Mouse (Mus musculus) heart, embryonic 10.5 days (tissue): ENCODE results near the gene Taf8. TPM values are rescaled to one million over a fixed set of nuclear protein-coding genes. Genes with fewer than 3 reads are reported as not detected.

Experiments
- DNase-seq: peaks from one replicate; pipeline ENCODE4 v3.0.0-alpha.2; 2017; ENCODE audit warnings: low spot score
- H3K27ac ChIP-seq: fragments of 300-500 bp; sonication (generic); 2 replicates; pipeline ENCODE4 v1.5.1; 2016; ENCODE audit warnings: mild to moderate bottlenecking
- H3K27me3 ChIP-seq: fragments of 300-500 bp; sonication (generic); 2 replicates; pipeline ENCODE4 v1.6.1; 2016; ENCODE audit warnings: mild to moderate bottlenecking; ENCODE audit not compliant: poor library complexity, insufficient read depth, severe bottlenecking
- H3K36me3 ChIP-seq: fragments of 300-500 bp; sonication (generic); 2 replicates; pipeline ENCODE4 v1.6.1; 2016; ENCODE audit warnings: mild to moderate bottlenecking, moderate library complexity
- H3K4me1 ChIP-seq: fragments of 300-500 bp; sonication (generic); 2 replicates; pipeline ENCODE4 v1.6.1; 2016; ENCODE audit warnings: mild to moderate bottlenecking
- H3K4me3 ChIP-seq: fragments of 300-500 bp; sonication (generic); 2 replicates; pipeline ENCODE4 v1.5.1; 2016; ENCODE audit warnings: mild to moderate bottlenecking, moderate library complexity
- H3K9me3 ChIP-seq: fragments of 300-500 bp; sonication (generic); 2 replicates; pipeline ENCODE4 v1.6.1; 2016; ENCODE audit warnings: mild to moderate bottlenecking, moderate library complexity
- whole genome bisulfite sequencing: fragments of 180-500 bp; shearing (Covaris S2); methylation state at CpG from one replicate; pipeline ENCODE4 v1.1.7; 2016; 5-methylcytosine and 5-hydroxymethylcytosine counted together
- polyA plus RNA-seq: library from polyadenylated mRNA; unstranded; fragments of >200 nt; fragmentation: Nextera tagmentation; extraction: Ambion mirVana; gene quantifications from 2 replicates; pipeline ENCODE4 v1.2.1, GENCODE M21; 2016

The Taf8 gene
- polyA plus RNA-seq, 1 experiment from 2014 or later = 28.5 TPM

GRCm38 (mm10) chr17:47528919-47529318 is 26.8 kb upstream of the Taf8 start:
- no peak for DNase-seq
- peak overlapping the region; percentile 91 for H3K27ac ChIP-seq
- no peak overlapping the region for H3K4me3 ChIP-seq
- H3K36me3 ChIP-seq = no peaks in the 10 kb centered on the region
- 84% methylated on average over 8 of the region's 8 CpGs for WGBS
- H3K9me3 ChIP-seq = no peaks in the 10 kb centered on the region
- peaks cover 49% of the 10 kb centered on the region for H3K4me1 ChIP-seq
- H3K27me3 ChIP-seq = no peaks in the 10 kb centered on the region

- peaks cover 60% of the 10 kb centered on the region for H3K4me1 ChIP-seq
- H3K9me3 ChIP-seq = no peaks in the 10 kb centered on the region
- no peaks in the 10 kb centered on the region for H3K27me3 ChIP-seq
- H3K27ac ChIP-seq = peak overlapping the region; percentile 91
- 34% methylated on average over 10 of the region's 10 CpGs for WGBS
- H3K36me3 ChIP-seq = no peaks in the 10 kb centered on the region
- H3K4me3 ChIP-seq = peak overlapping the region; percentile 16
- peak; percentile 86 for DNase-seq
Observed at GRCm38 (mm10) chr17:47527581-47528300, 25.6 kb upstream of the Taf8 start.

GRCm38 (mm10) chr17:47526856-47527520 is 24.9 kb upstream of the Taf8 start:
- H3K27ac ChIP-seq = peak overlapping the region; percentile 91
- no peaks in the 10 kb centered on the region for H3K9me3 ChIP-seq
- peaks cover 65% of the 10 kb centered on the region for H3K4me1 ChIP-seq
- peak overlapping the region; percentile 16; the same call in 1 of the 2 replicates for H3K4me3 ChIP-seq
- WGBS = 87% methylated on average over 17 of the region's 17 CpGs
- no peaks in the 10 kb centered on the region for H3K27me3 ChIP-seq
- no peak for DNase-seq
- H3K36me3 ChIP-seq = no peaks in the 10 kb centered on the region

GRCm38 (mm10) chr17:47524991-47525390 is 22.9 kb upstream of the Taf8 start:
- peak overlapping the region; percentile 75 for H3K27ac ChIP-seq
- 85% methylated on average over 6 of the region's 6 CpGs for WGBS
- no peak for DNase-seq

GRCm38 (mm10) chr17:47524055-47524454 is 22.0 kb upstream of the Taf8 start:
- H3K9me3 ChIP-seq = no peaks in the 10 kb centered on the region
- no peak for DNase-seq
- no peaks in the 10 kb centered on the region for H3K27me3 ChIP-seq
- H3K36me3 ChIP-seq = no peaks in the 10 kb centered on the region
- peaks cover 80% of the 10 kb centered on the region for H3K4me1 ChIP-seq
- peak overlapping the region; percentile 98 for H3K27ac ChIP-seq
- WGBS = 67% methylated on average over 8 of the region's 8 CpGs
- H3K4me3 ChIP-seq = no peak overlapping the region

More at GRCm38 (mm10) chr17:47524991-47525390, 22.9 kb upstream of the Taf8 start:
- Histone ChIP-seq H3K9me3 (no peaks in the 10 kb centered on the region), H3K4me3 (no peak overlapping the region), H3K36me3 (no peaks in the 10 kb centered on the region), H3K27me3 (no peaks in the 10 kb centered on the region), H3K4me1 (peaks cover 75% of the 10 kb centered on the region)

GRCm38 (mm10) chr17:47523211-47523682 is 21.2 kb upstream of the Taf8 start:
- 36% methylated on average over 18 of the region's 18 CpGs for WGBS
- H3K4me3 ChIP-seq = peak overlapping the region; percentile 22; the same call in 1 of the 2 replicates
- no peak for DNase-seq

GRCm38 (mm10) chr17:47522536-47522935 is 20.4 kb upstream of the Taf8 start:
- Histone ChIP-seq H3K27ac (peak overlapping the region; percentile 98), H3K9me3 (no peaks in the 10 kb centered on the region), H3K36me3 (no peaks in the 10 kb centered on the region), H3K4me3 (peak overlapping the region; percentile 47; the same call in 1 of the 2 replicates), H3K4me1 (peaks cover 77% of the 10 kb centered on the region), H3K27me3 (no peaks in the 10 kb centered on the region)
- 46% methylated on average over 4 of the region's 4 CpGs for WGBS
- no peak for DNase-seq

More at GRCm38 (mm10) chr17:47523211-47523682, 21.2 kb upstream of the Taf8 start:
- Histone ChIP-seq H3K9me3 (no peaks in the 10 kb centered on the region), H3K27me3 (no peaks in the 10 kb centered on the region), H3K36me3 (no peaks in the 10 kb centered on the region), H3K27ac (peak overlapping the region; percentile 98), H3K4me1 (peaks cover 77% of the 10 kb centered on the region)

- Histone ChIP-seq H3K27ac (peak overlapping the region; percentile 98), H3K9me3 (no peaks in the 10 kb centered on the region), H3K36me3 (no peaks in the 10 kb centered on the region), H3K4me1 (peaks cover 73% of the 10 kb centered on the region), H3K4me3 (peak overlapping the region; percentile 47), H3K27me3 (no peaks in the 10 kb centered on the region)
- DNase-seq = peak; percentile 98
- under 1% methylated on average over 17 of the region's 17 CpGs for WGBS
Observed at GRCm38 (mm10) chr17:47521551-47522258, 19.6 kb upstream of the Taf8 start.

- H3K4me1 ChIP-seq = peaks cover 62% of the 10 kb centered on the region
- peak; percentile 90 for DNase-seq
- no peaks in the 10 kb centered on the region for H3K9me3 ChIP-seq
- no peaks in the 10 kb centered on the region for H3K27me3 ChIP-seq
- peak overlapping the region; percentile 98 for H3K27ac ChIP-seq
- WGBS = 22% methylated on average over 8 of the region's 8 CpGs
- peaks cover 3% of the 10 kb centered on the region; the same call in 1 of the 2 replicates for H3K36me3 ChIP-seq
- peak overlapping the region; percentile 19; the same call in 1 of the 2 replicates for H3K4me3 ChIP-seq
Observed at GRCm38 (mm10) chr17:47518205-47518604, 16.1 kb upstream of the Taf8 start.

GRCm38 (mm10) chr17:47516232-47516631 is 14.1 kb upstream of the Taf8 start:
- Histone ChIP-seq H3K27me3 (no peaks in the 10 kb centered on the region), H3K4me1 (peaks cover 56% of the 10 kb centered on the region), H3K4me3 (no peak overlapping the region), H3K36me3 (peaks cover 3% of the 10 kb centered on the region; the same call in 1 of the 2 replicates), H3K27ac (no peak overlapping the region), H3K9me3 (no peaks in the 10 kb centered on the region)
- DNase-seq = no peak
- WGBS = 96% methylated on average over 3 of the region's 3 CpGs

GRCm38 (mm10) chr17:47515180-47515844 is 13.2 kb upstream of the Taf8 start:
- H3K4me1 ChIP-seq = peaks cover 49% of the 10 kb centered on the region
- no peak overlapping the region for H3K4me3 ChIP-seq
- H3K27me3 ChIP-seq = no peaks in the 10 kb centered on the region
- H3K36me3 ChIP-seq = peaks cover 3% of the 10 kb centered on the region; the same call in 1 of the 2 replicates
- peak overlapping the region; percentile 56; the same call in 1 of the 2 replicates for H3K27ac ChIP-seq
- no peak for DNase-seq
- 83% methylated on average over 7 of the region's 7 CpGs for WGBS
- H3K9me3 ChIP-seq = no peaks in the 10 kb centered on the region
